Mouse (Mus musculus) stomach, embryonic 16.5 days (tissue): ENCODE measurements around the gene Gtf3c4. TPM values are rescaled to one million over a fixed set of nuclear protein-coding genes. Genes with fewer than 3 reads are reported as not detected.

ENCODE experiments used
- ATAC-seq: fragments of 200-750 bp; cut with Nextera tagmentation; 2 replicates; pipeline ENCODE4 v1.8.0; 2017; ENCODE audit warnings: moderate number of reproducible peaks, moderate TSS enrichment; ENCODE audit not compliant: insufficient read depth, low FRiP score
- H3K27ac ChIP-seq: fragments of 300-500 bp; sonication (generic); 2 replicates; pipeline ENCODE4 v1.5.1; 2014; ENCODE audit warnings: low read length
- H3K27me3 ChIP-seq: fragments of 300-500 bp; sonication (generic); 2 replicates; pipeline ENCODE4 v1.6.1; 2014; ENCODE audit warnings: low read length, control low read depth, mixed read lengths; ENCODE audit not compliant: control insufficient read depth, insufficient read depth
- H3K36me3 ChIP-seq: fragments of 300-500 bp; sonication (generic); 2 replicates; pipeline ENCODE4 v1.6.1; 2014; ENCODE audit warnings: low read length; ENCODE audit not compliant: control insufficient read depth, insufficient read depth
- H3K4me1 ChIP-seq: fragments of 300-500 bp; sonication (generic); 2 replicates; pipeline ENCODE4 v1.6.1; 2014; ENCODE audit warnings: low read length, control low read depth, mixed read lengths; ENCODE audit not compliant: control insufficient read depth, insufficient read depth
- H3K4me2 ChIP-seq: fragments of 300-500 bp; sonication (generic); 2 replicates; pipeline ENCODE4 v1.6.1; 2014; ENCODE audit warnings: low read depth, low read length, mixed read lengths
- H3K4me3 ChIP-seq: fragments of 300-500 bp; sonication (generic); replicated peaks from 2 replicates; pipeline ENCODE4 v1.5.1; 2014; ENCODE audit warnings: mild to moderate bottlenecking, low read length
- H3K9ac ChIP-seq: fragments of 300-500 bp; sonication (generic); 2 replicates; pipeline ENCODE4 v1.6.1; 2014; ENCODE audit warnings: low read length
- H3K9me3 ChIP-seq: fragments of 300-500 bp; sonication (generic); replicated peaks from 2 replicates; pipeline ENCODE4 v1.6.1; 2016; ENCODE audit warnings: low read length, control low read depth; ENCODE audit not compliant: control insufficient read depth
- WGBS: fragments of 180-500 bp; shearing (Covaris S2); extraction: QIAGEN DNeasy Blood & Tissue Kit; methylation state at CpG from one replicate; pipeline ENCODE4 v1.1.7; 2014; 5-methylcytosine and 5-hydroxymethylcytosine counted together
- polyA plus RNA-seq: library from polyadenylated mRNA; unstranded; fragments of >200 nt; fragmentation: Nextera tagmentation; extraction: Ambion mirVana; gene quantifications from 2 replicates; pipeline ENCODE4 v1.2.1, GENCODE M21; 2015

Gtf3c4 gene
- polyA plus RNA-seq, 1 experiment from 2014 or later = 11.4 TPM

DNA sequence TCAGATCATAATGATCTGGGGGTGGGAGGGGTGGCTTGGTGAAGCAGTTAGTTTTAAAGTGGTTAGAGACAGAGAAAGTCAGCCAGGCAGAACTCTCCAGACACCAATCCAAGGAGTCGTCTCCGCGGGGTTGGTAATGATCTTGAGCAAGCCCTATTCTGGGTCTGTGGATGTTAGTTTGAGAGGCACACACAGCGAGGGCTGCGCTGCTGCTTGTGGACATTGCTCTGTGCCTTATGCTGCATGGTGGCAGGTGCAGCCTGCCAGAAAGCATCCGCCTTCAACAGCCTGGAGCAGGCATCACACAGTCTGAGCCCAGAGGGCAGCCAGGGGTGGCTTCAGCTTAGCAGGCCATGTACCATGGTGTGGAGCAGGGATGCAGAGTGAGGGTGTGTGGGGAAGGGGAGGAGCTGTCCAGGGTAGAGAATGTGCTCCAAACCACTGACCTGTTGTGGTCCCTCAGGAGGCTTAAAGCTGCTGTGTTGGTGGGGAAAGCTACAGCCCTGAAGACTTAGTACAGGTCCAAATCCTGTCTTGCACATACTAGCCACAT lies 53.0 kb downstream of the Gtf3c4 start:
- Histone ChIP-seq H3K4me1 (no peaks in the 10 kb centered on the region), H3K27me3 (no peaks in the 10 kb centered on the region), H3K27ac (no peak overlapping the region), H3K4me2 (no peak overlapping the region), H3K4me3 (no peak overlapping the region), H3K36me3 (no peaks in the 10 kb centered on the region), H3K9me3 (no peaks in the 10 kb centered on the region), H3K9ac (no peak overlapping the region)
- WGBS = 72% methylated on average over 6 of the region's 6 CpGs
- ATAC-seq = no peak

DNA sequence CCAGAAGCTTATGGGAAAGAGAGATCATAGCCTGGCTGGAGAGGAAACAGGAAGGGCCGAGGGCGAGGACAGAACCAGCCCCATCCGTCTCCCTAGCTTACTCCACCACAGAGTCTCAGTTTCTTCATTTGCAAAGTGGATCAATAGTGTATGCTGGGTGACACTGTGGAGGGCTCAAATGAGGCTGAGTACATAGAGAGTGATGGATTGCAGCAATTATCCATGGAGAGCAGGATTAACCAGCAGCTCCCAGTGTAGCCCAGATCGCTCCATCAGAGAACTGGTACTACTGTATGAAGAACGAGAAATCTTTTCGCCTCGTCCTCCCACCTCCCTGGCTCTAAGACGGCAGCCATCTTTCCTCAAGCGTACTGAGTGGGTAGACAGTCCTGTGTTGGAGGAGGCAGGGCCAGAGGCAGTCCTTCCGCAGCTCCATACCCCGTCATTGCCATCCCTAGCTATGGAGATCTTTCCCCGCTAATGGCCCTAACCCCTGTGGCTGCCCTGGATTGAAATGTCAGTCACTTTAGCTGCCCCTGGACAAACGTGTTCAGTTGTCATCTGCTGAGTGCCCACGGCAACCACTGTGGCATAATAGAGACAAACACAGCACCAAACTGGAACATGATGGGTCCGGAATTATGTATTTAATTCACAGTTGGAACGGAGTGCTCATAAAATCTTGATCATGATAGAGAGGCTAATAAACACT lies 53.6 kb downstream of the Gtf3c4 start:
- Histone ChIP-seq H3K9ac (no peak overlapping the region), H3K4me1 (no peaks in the 10 kb centered on the region), H3K27ac (no peak overlapping the region), H3K9me3 (no peaks in the 10 kb centered on the region), H3K36me3 (no peaks in the 10 kb centered on the region), H3K4me2 (no peak overlapping the region), H3K4me3 (no peak overlapping the region), H3K27me3 (no peaks in the 10 kb centered on the region)
- 69% methylated on average over 16 of the region's 16 CpGs for WGBS
- ATAC-seq = no peak

DNA sequence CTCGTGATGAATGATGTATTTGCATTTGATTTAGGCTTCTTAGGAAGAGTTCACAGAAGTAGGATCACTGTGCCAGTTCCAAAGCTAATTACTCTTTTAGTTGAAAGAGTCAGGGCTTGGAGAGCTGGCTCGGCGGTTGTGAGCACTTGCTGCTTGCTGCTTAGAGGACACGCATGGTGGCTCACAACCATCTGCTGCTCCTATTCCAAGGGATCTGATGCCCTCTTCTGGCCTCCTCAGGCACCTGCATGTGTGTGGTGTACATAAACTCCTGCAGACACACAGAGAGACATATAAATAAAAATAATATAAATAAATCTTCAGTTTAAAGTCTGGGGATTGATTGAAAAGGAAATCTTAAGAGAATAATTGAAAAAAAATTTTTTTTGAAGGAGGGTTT lies 58.9 kb downstream of the Gtf3c4 start:
- H3K27ac ChIP-seq = no peak overlapping the region
- H3K9ac ChIP-seq = no peak overlapping the region
- H3K4me2 ChIP-seq = no peak overlapping the region
- WGBS = 90% methylated on average over 4 of the region's 4 CpGs
- H3K4me3 ChIP-seq = no peak overlapping the region
- no peak for ATAC-seq
- H3K9me3 ChIP-seq = no peaks in the 10 kb centered on the region
- H3K36me3 ChIP-seq = no peaks in the 10 kb centered on the region
- H3K27me3 ChIP-seq = no peaks in the 10 kb centered on the region
- no peaks in the 10 kb centered on the region for H3K4me1 ChIP-seq

DNA sequence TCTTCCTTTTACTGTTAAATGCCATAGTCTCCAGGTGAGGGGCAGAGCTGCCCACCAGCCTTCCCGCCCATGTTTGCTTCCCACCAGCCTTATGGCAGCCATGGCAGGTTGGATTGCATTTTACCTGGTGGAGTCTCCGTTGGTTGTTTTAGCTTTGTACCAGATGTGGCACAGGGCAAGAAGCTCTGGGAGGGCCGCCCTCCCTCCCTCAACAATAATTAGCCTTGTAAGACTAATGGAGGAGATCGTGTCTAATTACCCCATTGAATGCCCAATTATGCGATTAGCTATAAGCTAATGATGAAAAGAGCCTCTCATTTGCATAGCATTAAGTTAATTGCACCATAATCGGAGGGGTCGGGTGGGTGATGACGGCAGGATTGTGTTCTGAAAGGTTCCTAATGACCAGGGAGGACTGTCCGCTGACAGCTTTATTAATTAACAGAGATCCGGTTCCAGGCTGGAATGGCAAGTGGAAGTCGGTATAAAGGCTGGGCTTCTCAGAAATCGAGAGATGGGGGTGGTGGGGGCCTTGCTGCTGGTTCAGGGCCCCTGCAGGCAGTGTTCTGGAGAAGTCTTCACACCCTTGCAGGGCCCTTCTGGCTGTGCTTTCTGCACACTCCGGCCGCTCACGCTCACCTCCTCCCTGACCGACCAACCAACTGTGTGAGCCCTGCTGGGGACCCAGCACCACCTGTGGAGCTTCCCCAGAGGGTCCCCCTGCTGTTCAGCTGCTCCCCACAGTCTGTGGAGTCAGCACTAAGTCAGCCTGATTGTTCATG lies 60.0 kb downstream of the Gtf3c4 start:
- no peaks in the 10 kb centered on the region for H3K27me3 ChIP-seq
- WGBS = 69% methylated on average over 16 of the region's 16 CpGs
- H3K9ac ChIP-seq = no peak overlapping the region
- no peak overlapping the region for H3K4me2 ChIP-seq
- H3K4me3 ChIP-seq = no peak overlapping the region
- H3K27ac ChIP-seq = no peak overlapping the region
- H3K36me3 ChIP-seq = no peaks in the 10 kb centered on the region
- H3K4me1 ChIP-seq = no peaks in the 10 kb centered on the region
- no peaks in the 10 kb centered on the region for H3K9me3 ChIP-seq
- no peak for ATAC-seq

DNA sequence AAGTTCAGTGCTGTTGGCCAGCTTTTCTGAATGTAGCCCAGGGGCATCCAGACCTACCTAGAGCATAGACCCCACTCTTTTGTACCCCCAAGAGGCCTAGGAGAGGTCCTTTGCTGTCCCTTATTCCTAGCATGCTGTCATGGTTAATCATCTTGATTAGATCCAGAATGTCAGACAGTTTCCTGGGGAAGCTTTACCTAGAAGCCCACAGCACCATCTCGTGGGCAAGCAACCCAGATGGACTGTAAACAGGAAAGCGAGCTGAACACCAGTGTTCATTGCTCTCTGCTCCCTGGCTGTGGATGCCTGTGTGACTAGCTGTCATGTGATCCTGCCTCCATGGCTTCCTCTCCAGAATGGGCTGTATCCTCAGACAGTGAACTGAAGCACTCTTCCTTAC lies 63.4 kb downstream of the Gtf3c4 start:
- ATAC-seq = no peak
- Histone ChIP-seq H3K36me3 (no peaks in the 10 kb centered on the region), H3K27ac (no peak overlapping the region), H3K9ac (no peak overlapping the region), H3K4me3 (no peak overlapping the region), H3K27me3 (no peaks in the 10 kb centered on the region), H3K4me2 (no peak overlapping the region), H3K9me3 (no peaks in the 10 kb centered on the region), H3K4me1 (no peaks in the 10 kb centered on the region)
- 58% methylated on average over 2 of the region's 2 CpGs for WGBS

DNA sequence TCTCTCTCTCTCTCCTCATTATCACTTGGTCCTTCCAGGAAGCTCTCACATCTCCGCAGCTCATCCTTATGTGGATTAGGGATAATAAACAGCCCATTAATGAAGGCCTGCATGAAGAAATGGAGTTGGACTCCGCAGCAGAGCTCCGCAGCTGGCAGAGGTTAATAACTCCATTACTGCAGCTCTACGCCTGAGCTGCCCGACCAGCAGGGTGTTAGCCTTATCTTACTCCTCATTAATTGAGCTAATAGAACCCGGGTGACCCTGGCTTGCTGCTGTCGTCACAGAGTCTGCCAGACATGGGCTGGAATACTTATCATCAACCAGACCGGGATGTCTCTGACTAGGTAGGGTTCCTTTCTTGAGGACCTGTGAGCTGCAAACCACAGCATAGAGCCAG lies 66.1 kb downstream of the Gtf3c4 start:
- no peak overlapping the region for H3K9ac ChIP-seq
- 0 out of 2 replicates have a peak, but pooled peaks cover 3% of the 10 kb centered on the region for H3K4me1 ChIP-seq
- H3K27ac ChIP-seq = no peak overlapping the region
- WGBS = 49% methylated on average over 8 of the region's 8 CpGs
- H3K4me2 ChIP-seq = no peak overlapping the region
- no peaks in the 10 kb centered on the region for H3K9me3 ChIP-seq
- H3K4me3 ChIP-seq = no peak overlapping the region
- no peak for ATAC-seq
- no peaks in the 10 kb centered on the region for H3K27me3 ChIP-seq
- no peaks in the 10 kb centered on the region for H3K36me3 ChIP-seq

Other genes with a start within 250 kb of the Gtf3c4 start
- gene Gfi1b, start 218.4 kb downstream of the Gtf3c4 start, polyA plus RNA-seq = 4.3 and 6.5 TPM in 2 replicates
- 16.5 and 18.8 TPM in 2 replicates for gene Tsc1, start 199.1 kb downstream of the Gtf3c4 start, polyA plus RNA-seq
- gene Spaca9, start 140.6 kb downstream of the Gtf3c4 start, polyA plus RNA-seq = 1.3 and 1.5 TPM in 2 replicates
- 0.46 and 1.2 TPM in 2 replicates for gene Ak8, start 140.2 kb downstream of the Gtf3c4 start, polyA plus RNA-seq
- gene Ddx31, start within 50 bp of the Gtf3c4 start, polyA plus RNA-seq = 11.9 and 12.7 TPM in 2 replicates
- gene Barhl1, start 76.3 kb upstream of the Gtf3c4 start, polyA plus RNA-seq = not detected in 2 replicates
- gene Cfap77, start 214.7 kb upstream of the Gtf3c4 start, polyA plus RNA-seq = 0.29 and 0.62 TPM in 2 replicates
- 10.0 and 10.4 TPM in 2 replicates for gene Ttf1, start 219.9 kb upstream of the Gtf3c4 start, polyA plus RNA-seq